In the genomic region with DNA sequence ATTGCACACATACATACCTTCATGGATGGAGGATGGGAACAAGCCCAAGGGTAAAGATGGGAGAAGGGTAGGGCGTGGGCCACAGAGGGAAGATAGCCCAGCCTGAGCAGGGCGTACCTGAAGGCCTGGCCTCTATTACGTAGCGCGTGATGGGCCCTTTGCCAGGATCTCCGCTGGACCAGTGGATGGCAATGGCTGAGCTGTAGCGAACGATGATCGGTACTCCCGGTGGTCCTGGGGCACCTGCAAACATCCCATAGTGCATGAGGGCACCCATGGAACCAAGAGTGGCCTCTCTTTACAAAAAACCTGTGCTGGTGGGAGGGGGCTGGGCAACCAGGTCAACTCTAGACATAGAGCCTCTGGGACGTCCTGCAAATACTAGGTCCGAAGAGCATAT, we compare ENCODE assay signal across 18 mouse cellular contexts. TPM values are rescaled to one million over a fixed set of nuclear protein-coding genes. Genes with fewer than 3 reads are reported as not detected.
DNase-seq lines count a peak whose midpoint lies in the region; ATAC-seq and TF ChIP-seq lines count a peak whose summit lies in the region.
"Had no signal": no experiment of that assay in that cellular context is flagged by ENCODE, and none has a peak within 500 bp of the region (broad histone marks: within the 10 kb centered on the region; RNA-seq: fewer than 3 reads in every experiment).

No protein-coding gene starts in this region.

- no peak overlapping the region for H3K27ac ChIP-seq in cerebellum, adult 2 months (ENCODE audit: insufficient read depth, low read length)
- peak overlapping the region; percentile 75 for H3K27ac ChIP-seq in forebrain, embryonic 10.5 days
- no peak overlapping the region for H3K27ac ChIP-seq in forebrain, embryonic 16.5 days (ENCODE audit: low read length)
- H3K27ac ChIP-seq in liver, embryonic 12.5 days = no peak overlapping the region
- H3K27ac ChIP-seq in liver, embryonic 11.5 days (ENCODE audit: low read depth, low read length) = no peak overlapping the region
- H3K27ac ChIP-seq in MEL (ENCODE audit: control insufficient read depth, low read depth, low read length) = peak overlapping the region; percentile 64; the same call in 1 of the 2 replicates
- H3K27ac ChIP-seq: embryonic facial prominence, embryonic 13.5 days; embryonic facial prominence, embryonic 15.5 days; forebrain, embryonic 13.5 days; forebrain, embryonic 15.5 days had no signal

- TF ChIP-seq RAD21 in MEL (IDR thresholded peaks at IDR 0.05; ENCODE audit: low read depth, low read length) = no peak

- ATAC-seq in forebrain, embryonic 16.5 days = no peak
- ATAC-seq in liver, embryonic 12.5 days = no peak
- ATAC-seq in liver, embryonic 11.5 days (replicated peaks; ENCODE audit: low FRiP score) = no peak
- ATAC-seq: forebrain, embryonic 13.5 days; forebrain, embryonic 15.5 days had no signal

- no peak for TF ChIP-seq CTCF in cerebellum, adult 2 months (IDR thresholded peaks at IDR 0.05; ENCODE audit: borderline replicate concordance, insufficient read depth, low read depth, low read length)
- TF ChIP-seq CTCF in MEL (IDR thresholded peaks at IDR 0.05 in 2 of 3, conservative IDR thresholded peaks at IDR 0.05 in 1 of 3; ENCODE audit: control insufficient read depth in 1 of 3, insufficient read depth in 1 of 3, low read depth in 2 of 3, low read length in 3 of 3, poor library complexity in 1 of 3, severe bottlenecking in 1 of 3) = no peak

- H3K4me1 ChIP-seq in cerebellum, adult 2 months (ENCODE audit: control insufficient read depth, insufficient read depth, low read length) = peaks cover 24% of the 10 kb centered on the region
- peaks cover 69% of the 10 kb centered on the region for H3K4me1 ChIP-seq in forebrain, embryonic 10.5 days
- peaks cover 25% of the 10 kb centered on the region for H3K4me1 ChIP-seq in forebrain, embryonic 16.5 days (replicated peaks; ENCODE audit: control insufficient read depth, insufficient read depth, low read length)
- H3K4me1 ChIP-seq in liver, embryonic 12.5 days = peaks cover 70% of the 10 kb centered on the region
- H3K4me1 ChIP-seq in liver, embryonic 11.5 days (replicated peaks; ENCODE audit: control insufficient read depth, insufficient read depth, low read length) = peaks cover 56% of the 10 kb centered on the region
- peaks cover 30 to 63% of the 10 kb centered on the region in 2 experiments for H3K4me1 ChIP-seq in MEL (ENCODE audit: control insufficient read depth in 1 of 2, insufficient read depth in 2 of 2, low read length in 2 of 2)

- no peaks in the 10 kb centered on the region for H3K9me3 ChIP-seq in forebrain, embryonic 10.5 days
- no peaks in the 10 kb centered on the region for H3K9me3 ChIP-seq in forebrain, embryonic 16.5 days (ENCODE audit: control insufficient read depth, low read length)
- no peaks in the 10 kb centered on the region for H3K9me3 ChIP-seq in liver, embryonic 12.5 days (replicated peaks)
- no peaks in the 10 kb centered on the region for H3K9me3 ChIP-seq in liver, embryonic 11.5 days (ENCODE audit: control insufficient read depth, low read length)
- H3K9me3 ChIP-seq in MEL (replicated peaks; ENCODE audit: insufficient read depth, low read length) = no peaks in the 10 kb centered on the region
- H3K9me3 ChIP-seq: embryonic facial prominence, embryonic 13.5 days; embryonic facial prominence, embryonic 15.5 days; forebrain, embryonic 13.5 days; forebrain, embryonic 15.5 days had no signal

- no peak for TF ChIP-seq POLR2A in cerebellum, adult 2 months (IDR thresholded peaks at IDR 0.05; ENCODE audit: borderline replicate concordance, insufficient read depth, low read length)
- no peak for TF ChIP-seq POLR2A in MEL (IDR thresholded peaks at IDR 0.05; ENCODE audit: control insufficient read depth in 1 of 2, insufficient read depth in 1 of 2, low read depth in 1 of 2, low read length in 2 of 2, poor library complexity in 1 of 2)

- peak; percentile 54 for DNase-seq in cerebellum, adult 9-11 months
- DNase-seq in cerebellum, adult 2 months = no peak
- DNase-seq in forebrain, embryonic 10.5 days (ENCODE audit: extremely low spot score, low spot score) = no peak
- no peak for DNase-seq in liver, embryonic 11.5 days (ENCODE audit: low spot score)
- DNase-seq in MEL (ENCODE audit: low read depth, low spot score) = no peak
- DNase-seq in Muller cell, postnatal 12 days (ENCODE audit: inconsistent ontology term) = no peak
- DNase-seq: adrenal gland, adult 2 months; adrenal gland, postnatal 10 days; adrenal gland, postnatal 25 days; cerebellum, adult 11-12 months; cerebellum, adult 8-10 months; embryo, embryonic 11 days had no signal

- no peaks in the 10 kb centered on the region for H3K79me2 ChIP-seq in MEL (ENCODE audit: control insufficient read depth, insufficient read depth, low read length, poor library complexity)

- H3K27me3 ChIP-seq in cerebellum, adult 2 months (ENCODE audit: control insufficient read depth, insufficient read depth, low read length) = no peaks in the 10 kb centered on the region; the same call in 1 of the 2 replicates
- H3K27me3 ChIP-seq in forebrain, embryonic 10.5 days (ENCODE audit: poor library complexity, severe bottlenecking) = peaks cover 15% of the 10 kb centered on the region
- no peaks in the 10 kb centered on the region for H3K27me3 ChIP-seq in forebrain, embryonic 16.5 days (replicated peaks; ENCODE audit: control insufficient read depth, insufficient read depth, low read length)
- peaks cover 41% of the 10 kb centered on the region for H3K27me3 ChIP-seq in liver, embryonic 12.5 days (replicated peaks)
- H3K27me3 ChIP-seq in liver, embryonic 11.5 days (replicated peaks; ENCODE audit: control insufficient read depth, insufficient read depth, low read length) = peaks cover 27% of the 10 kb centered on the region
- H3K27me3 ChIP-seq in MEL (ENCODE audit: control insufficient read depth in 1 of 2, insufficient read depth in 2 of 2, low read length in 2 of 2) = no peaks in the 10 kb centered on the region
- H3K27me3 ChIP-seq: embryonic facial prominence, embryonic 13.5 days; embryonic facial prominence, embryonic 15.5 days; forebrain, embryonic 13.5 days; forebrain, embryonic 15.5 days had no signal

- WGBS in cerebellum, adult 2 months = 96% methylated on average over 12 of the region's 12 CpGs
- 94% methylated on average over 12 of the region's 12 CpGs for WGBS in forebrain, embryonic 10.5 days
- WGBS in forebrain, embryonic 16.5 days = 97% methylated on average over 12 of the region's 12 CpGs
- WGBS in liver, embryonic 12.5 days (ENCODE audit: insufficient replicate concordance) = 84% methylated on average over 12 of the region's 12 CpGs
- WGBS in liver, embryonic 11.5 days = 90% methylated on average over 12 of the region's 12 CpGs

- no peak overlapping the region for H3K4me3 ChIP-seq in cerebellum, adult 2 months (replicated peaks; ENCODE audit: insufficient read depth, low read depth, low read length)
- H3K4me3 ChIP-seq in forebrain, embryonic 10.5 days = no peak overlapping the region
- H3K4me3 ChIP-seq in forebrain, embryonic 16.5 days (replicated peaks; ENCODE audit: low read length) = no peak overlapping the region
- no peak overlapping the region for H3K4me3 ChIP-seq in liver, embryonic 12.5 days
- H3K4me3 ChIP-seq in liver, embryonic 11.5 days (ENCODE audit: low read depth, low read length) = no peak overlapping the region
- H3K4me3 ChIP-seq in MEL (ENCODE audit: control insufficient read depth in 1 of 2, insufficient read depth in 1 of 2, low read depth in 2 of 2, low read length in 2 of 2) = no peak overlapping the region
- H3K4me3 ChIP-seq: embryonic facial prominence, embryonic 13.5 days; embryonic facial prominence, embryonic 15.5 days; forebrain, embryonic 13.5 days; forebrain, embryonic 15.5 days had no signal

- no peak overlapping the region for H3K4me2 ChIP-seq in forebrain, embryonic 16.5 days (ENCODE audit: low read length)
- 0 out of 2 replicates have a peak overlapping the region, but pooled peaks have one; percentile 59 for H3K4me2 ChIP-seq in liver, embryonic 12.5 days
- H3K4me2 ChIP-seq in liver, embryonic 11.5 days = no peak overlapping the region
- H3K4me2 ChIP-seq: embryonic facial prominence, embryonic 13.5 days; embryonic facial prominence, embryonic 15.5 days; forebrain, embryonic 13.5 days; forebrain, embryonic 15.5 days had no signal

- no peak overlapping the region for H3K9ac ChIP-seq in forebrain, embryonic 16.5 days (replicated peaks; ENCODE audit: low read depth, low read length)
- no peak overlapping the region for H3K9ac ChIP-seq in liver, embryonic 12.5 days
- no peak overlapping the region for H3K9ac ChIP-seq in liver, embryonic 11.5 days (ENCODE audit: low read depth, low read length)
- H3K9ac ChIP-seq in MEL (ENCODE audit: control insufficient read depth, low read depth, low read length, poor library complexity, severe bottlenecking) = no peak overlapping the region
- H3K9ac ChIP-seq: embryonic facial prominence, embryonic 13.5 days; embryonic facial prominence, embryonic 15.5 days; forebrain, embryonic 13.5 days; forebrain, embryonic 15.5 days had no signal

- TF ChIP-seq EP300 in MEL (IDR thresholded peaks at IDR 0.05; ENCODE audit: low read depth in 1 of 2, low read length in 2 of 2) = no peak

- H3K36me3 ChIP-seq in forebrain, embryonic 10.5 days (replicated peaks) = no peaks in the 10 kb centered on the region
- no peaks in the 10 kb centered on the region for H3K36me3 ChIP-seq in forebrain, embryonic 16.5 days (ENCODE audit: control insufficient read depth, insufficient read depth)
- H3K36me3 ChIP-seq in liver, embryonic 12.5 days = no peaks in the 10 kb centered on the region
- H3K36me3 ChIP-seq in liver, embryonic 11.5 days (ENCODE audit: control insufficient read depth, insufficient read depth, low read length) = no peaks in the 10 kb centered on the region
- H3K36me3 ChIP-seq in MEL (ENCODE audit: control insufficient read depth in 1 of 2, insufficient read depth in 2 of 2, low read length in 2 of 2) = peaks cover 0 to 37% of the 10 kb centered on the region in 2 experiments; a peak in 2 of 4 replicates
- H3K36me3 ChIP-seq: embryonic facial prominence, embryonic 15.5 days; forebrain, embryonic 15.5 days had no signal

TF ChIP-seq in MEL, 35 proteins besides CTCF, POLR2A, EP300 and RAD21 (continues in another document):
- no peak for TF ChIP-seq USF1 (IDR thresholded peaks at IDR 0.05; ENCODE audit: low read depth, low read length)
- no peak for TF ChIP-seq TCF12 (IDR thresholded peaks at IDR 0.05; ENCODE audit: low read depth, low read length)
- no peak for TF ChIP-seq POLR2AphosphoS5 (IDR thresholded peaks at IDR 0.05; ENCODE audit: borderline replicate concordance, low read depth, low read length)
- no peak for TF ChIP-seq MAX (IDR thresholded peaks at IDR 0.05; ENCODE audit: low read length)

RNA-seq across cellular contexts. Expression of gene Cdc42ep4, which starts 48.3 kb away (rescaled TPM):
- polyA plus RNA-seq in cerebellum, adult 2 months (2012; rRNA removed) = 73.8 and 77.5 TPM in 2 replicates
- 107 TPM in 2 replicates for polyA plus RNA-seq in forebrain, embryonic 10.5 days (2016; fragmentation: Nextera tagmentation; extraction: Ambion mirVana)
- polyA plus RNA-seq in forebrain, embryonic 16.5 days (2015; fragmentation: Nextera tagmentation; extraction: Ambion mirVana) = 99.9 and 100 TPM in 2 replicates
- polyA plus RNA-seq in liver, embryonic 12.5 days (2016; fragmentation: Nextera tagmentation; extraction: Ambion mirVana) = 21.1 and 21.9 TPM in 2 replicates
- 26.0 and 29.5 TPM in 2 replicates for polyA plus RNA-seq in liver, embryonic 11.5 days (2014; fragmentation: Nextera tagmentation; extraction: Ambion mirVana)
- 25.3 and 27.7 TPM in 2 replicates for total RNA-seq in MEL (2012; rRNA removed)
- 10 to 100 TPM in 1 of 2 experiments, not detected in 1; 39.0 TPM for polyA plus RNA-seq in MEL (2012; ENCODE audit: insufficient read depth in 1 of 2, insufficient read length in 2 of 2, low read depth in 1 of 2, low replicate concordance in 2 of 2, missing spikeins in 1 of 2)

Comparison
In these comparisons a context has a peak if more than half of its experiments do, and no peak if none do; other contexts are left out.
1. H3K27ac ChIP-seq: peak in forebrain, embryonic 10.5 days (single experiment) and MEL (single experiment); none in cerebellum, adult 2 months (single experiment), forebrain, embryonic 16.5 days (single experiment), liver, embryonic 12.5 days (single experiment) and liver, embryonic 11.5 days (single experiment).